Mouse (Mus musculus): ENCODE results near the gene Fam178b.

DNA sequence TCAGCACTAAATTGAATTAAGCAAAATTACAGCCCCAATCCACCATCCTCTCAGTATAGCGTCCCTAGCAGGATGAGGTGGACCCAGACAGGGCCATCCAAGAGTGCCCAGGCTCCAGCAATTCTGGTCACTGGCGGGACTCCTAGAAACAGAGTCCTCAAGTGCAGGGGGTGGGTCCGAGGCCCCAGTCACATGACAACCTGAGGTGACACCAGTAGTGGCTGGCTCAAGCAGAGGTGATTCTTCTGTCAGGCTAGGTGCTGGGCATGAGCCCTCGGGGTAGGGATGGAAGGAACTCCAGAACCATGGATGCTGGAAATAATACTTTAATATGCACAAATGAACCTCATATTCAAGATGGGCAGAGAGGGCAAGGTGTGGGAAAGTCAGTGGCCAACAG lies 120.6 kb downstream of the Fam178b start:
- no peak for TF ChIP-seq CTCF (IDR thresholded peaks at IDR 0.05; ENCODE audit: insufficient read depth, low read length)
- TF ChIP-seq POLR2A (IDR thresholded peaks at IDR 0.05; ENCODE audit: borderline replicate concordance, extremely low read depth, low read depth, low read length), result no peak
